Mouse (Mus musculus): ENCODE data around the gene Dnajb13.
A peak's percentile ranks its signal among the peaks of the same experiment; 100 is the strongest.

The Dnajb13 gene

DNA sequence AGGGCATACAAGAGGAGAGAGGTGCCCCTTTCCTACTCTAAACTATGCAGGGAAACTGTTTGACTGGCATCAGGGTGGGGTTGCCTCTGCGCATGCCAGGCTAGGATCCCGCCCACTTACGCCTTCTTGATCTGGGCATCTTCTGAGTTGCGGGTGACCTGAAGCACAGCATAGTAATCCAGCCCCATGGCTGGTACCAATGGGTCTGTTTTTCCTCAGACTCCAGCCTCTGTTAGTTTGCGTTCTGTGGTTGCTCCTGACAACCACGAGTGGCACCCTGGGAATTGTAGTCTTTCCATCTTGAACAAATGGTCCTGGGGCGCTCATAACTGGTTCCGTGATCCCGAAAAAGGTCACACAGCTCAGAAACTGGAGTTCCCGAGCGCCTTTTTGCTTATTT is at the start of gene Dnajb13:
Gene Dnajb13 (minus strand): TSS at position 388 of the 400 bp plus-strand sequence.
- no peak for DNase-seq

DNA sequence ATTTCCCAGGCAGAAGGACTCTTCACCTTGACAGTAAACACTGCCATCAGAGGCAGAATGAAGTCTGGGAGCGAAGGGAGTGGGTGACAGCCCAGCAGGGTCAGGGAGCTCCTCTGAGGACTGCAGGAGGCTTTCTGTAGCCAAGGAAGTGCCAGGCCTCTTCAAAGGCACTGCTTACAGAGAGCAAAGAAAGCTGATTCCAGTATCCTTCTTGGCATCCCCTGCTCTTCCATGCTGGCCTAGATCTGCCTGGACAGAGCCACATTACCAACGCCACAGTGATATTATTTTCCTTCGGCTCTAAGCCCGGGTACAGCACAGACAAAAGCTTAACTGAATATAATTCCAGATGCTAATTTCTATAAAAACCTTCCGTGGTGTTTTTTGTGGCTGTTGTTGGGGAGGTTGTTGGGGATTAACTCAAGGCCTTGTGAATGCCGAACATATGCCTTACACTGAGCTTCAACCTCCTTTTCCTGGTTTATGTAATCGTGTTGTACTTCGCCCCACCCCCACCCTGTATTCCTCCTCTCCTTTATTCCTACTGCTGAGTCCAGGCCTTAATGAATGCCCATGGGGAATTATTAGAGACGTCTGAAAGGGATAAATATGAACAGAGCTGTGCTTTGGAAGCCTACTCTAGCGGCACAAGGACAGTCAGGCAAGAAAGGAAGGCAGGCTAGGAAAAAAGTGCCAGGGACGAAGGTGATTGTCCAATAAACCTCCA is 47.3 kb upstream of the Dnajb13 start:
- no peak for DNase-seq

DNA sequence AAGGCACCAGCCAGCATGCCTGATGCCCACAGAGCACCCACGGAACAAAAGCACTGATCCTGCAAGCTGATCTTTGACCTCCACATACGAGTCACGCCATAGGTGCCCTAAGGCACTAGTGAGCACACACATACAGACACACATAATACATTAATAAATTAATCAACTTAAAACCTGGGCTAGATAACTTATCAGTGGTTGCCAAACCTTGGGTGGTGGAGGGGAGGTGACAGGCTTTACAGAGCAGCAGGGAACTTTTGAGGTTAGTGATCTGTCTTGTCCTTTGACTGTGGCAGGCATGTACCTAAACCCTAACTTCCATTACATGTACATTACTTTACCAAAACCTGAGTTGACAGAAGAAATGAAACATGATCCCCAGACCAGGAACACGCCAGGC is 44.6 kb upstream of the Dnajb13 start:
- no peak for DNase-seq

DNA sequence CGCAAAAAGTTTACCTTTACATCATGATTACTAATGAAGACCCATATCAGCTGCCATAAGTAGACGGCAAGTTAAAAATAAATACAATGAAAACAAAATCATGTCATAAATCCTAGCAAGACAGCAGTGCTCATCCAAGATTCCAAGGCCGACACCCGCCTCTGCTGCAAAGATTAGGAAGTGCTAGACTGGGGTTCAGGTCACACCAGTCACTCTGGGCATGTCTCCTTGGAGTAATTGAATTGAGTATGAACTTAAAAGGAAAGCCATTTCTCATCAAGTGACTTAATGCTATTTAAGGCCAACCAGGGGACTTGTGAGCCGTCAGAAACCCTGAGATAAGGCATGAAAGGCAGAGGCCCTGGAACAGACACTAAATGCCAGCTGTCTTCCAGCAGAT is 42.5 kb upstream of the Dnajb13 start:
- DNase-seq, result no peak

DNA sequence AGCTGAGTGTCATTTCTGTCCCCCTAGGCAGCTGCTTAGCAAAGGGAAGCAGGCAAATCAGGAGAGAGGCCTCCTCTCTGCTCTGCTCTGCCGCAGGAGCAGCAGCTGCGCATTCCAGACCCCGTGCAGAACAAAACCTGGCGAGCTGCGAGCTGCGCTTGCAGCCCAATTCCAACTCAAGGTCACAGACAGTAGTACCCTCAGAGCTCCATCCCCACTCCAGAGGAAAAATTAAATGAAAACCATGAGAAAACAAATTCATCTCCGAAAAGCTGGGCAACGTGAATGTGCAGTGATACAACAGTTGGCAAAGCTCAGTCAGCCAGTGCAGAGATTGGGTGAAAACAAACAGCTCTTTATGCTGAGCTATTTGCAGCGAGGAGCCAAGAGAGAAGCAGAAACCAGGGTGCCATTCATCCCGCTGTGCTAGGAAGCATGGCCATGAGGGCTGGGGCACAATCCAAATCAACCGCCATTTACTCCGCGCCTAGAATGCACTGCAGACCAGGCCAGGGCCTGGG is 40.7 kb upstream of the Dnajb13 start:
- no peak for DNase-seq

DNA sequence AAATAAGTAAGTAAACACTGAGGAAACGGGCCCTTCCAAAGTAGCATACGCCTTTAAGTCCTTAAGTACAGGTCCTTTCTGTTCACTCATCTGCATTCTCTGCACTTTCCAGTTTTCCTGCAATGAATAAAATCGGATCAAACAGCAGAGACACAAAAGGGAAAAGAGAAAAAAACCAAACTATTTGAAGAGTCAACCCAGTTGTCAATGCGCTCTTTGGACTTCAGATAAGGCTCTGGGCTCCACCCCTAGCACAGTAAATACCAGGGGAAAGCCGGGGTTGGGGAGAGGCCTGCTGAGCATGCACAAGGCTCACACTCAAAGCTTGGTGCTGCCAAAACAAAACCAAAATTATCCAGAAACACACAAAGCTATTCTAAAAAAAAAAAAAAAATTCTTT is 40.2 kb upstream of the Dnajb13 start:
- DNase-seq, result no peak

DNA sequence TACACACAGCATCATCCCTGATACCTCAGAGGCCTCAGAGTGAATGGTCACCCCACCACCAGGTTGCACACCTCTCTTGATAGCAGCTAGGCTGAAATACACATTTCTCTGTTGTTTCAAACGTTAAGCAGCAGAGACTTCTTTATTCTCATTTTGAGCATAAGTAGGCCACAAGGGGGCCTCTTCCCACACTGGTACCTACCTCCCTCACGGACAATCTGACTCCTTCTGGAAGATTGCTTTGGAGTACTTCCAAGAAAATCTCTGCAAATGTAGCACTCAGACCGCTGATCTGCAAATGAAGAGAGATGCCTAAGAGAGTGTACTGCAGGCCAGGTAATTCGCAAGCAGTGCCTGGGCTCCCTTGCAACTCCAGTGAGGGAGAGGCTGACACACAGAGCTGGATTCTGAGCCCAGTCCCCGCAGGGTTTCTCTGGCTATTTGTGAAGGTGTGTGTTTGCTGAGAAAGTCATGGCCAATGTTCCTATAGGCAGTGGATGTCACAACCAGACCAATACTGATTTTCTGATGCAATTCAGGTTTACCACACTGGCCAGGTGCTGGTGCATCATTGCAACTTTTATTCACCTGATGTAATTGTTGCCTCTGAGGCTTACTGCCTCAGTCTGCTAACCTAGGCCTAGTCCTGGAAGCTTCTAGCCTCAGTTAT is 35.7 kb upstream of the Dnajb13 start:
- DNase-seq, result peak; percentile 35 to 55

DNA sequence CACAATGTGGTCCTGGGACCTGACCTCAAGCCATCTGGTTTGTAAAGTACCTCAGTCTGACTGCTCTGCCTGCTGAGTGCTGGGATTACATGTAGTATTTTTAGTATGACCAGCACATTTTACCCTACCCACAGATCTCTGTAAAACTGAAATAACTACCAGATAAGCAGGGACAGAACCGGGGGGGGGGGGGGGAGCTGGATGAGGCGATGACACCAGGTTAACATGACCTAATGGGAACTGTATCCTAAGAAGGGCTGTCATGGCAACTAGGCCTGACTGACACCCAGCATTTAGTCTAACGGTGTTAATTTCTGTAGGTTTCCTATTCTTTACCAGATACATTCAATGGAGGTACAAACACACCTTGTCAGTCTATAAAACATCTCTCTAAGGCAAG is 35.0 kb upstream of the Dnajb13 start:
- DNase-seq, result no peak

DNA sequence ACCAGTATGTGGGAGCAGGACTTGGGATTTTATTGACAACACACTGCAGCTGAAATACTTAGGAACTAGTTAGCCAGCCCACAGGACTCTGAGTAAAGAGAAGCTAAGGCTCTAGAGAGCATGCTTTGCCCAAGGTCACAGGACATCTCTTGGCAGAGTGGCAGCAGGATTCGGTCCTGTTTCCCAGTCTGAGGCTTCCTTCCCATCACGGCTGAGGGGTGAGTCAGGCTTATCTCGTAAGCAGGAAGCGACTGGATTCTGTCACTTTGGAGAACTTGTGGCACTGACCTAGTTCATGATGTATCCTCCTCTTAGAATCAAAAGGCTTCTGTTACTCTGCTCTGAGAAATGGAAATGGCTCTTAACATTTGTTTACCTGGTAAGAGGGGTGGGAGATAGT is 32.9 kb upstream of the Dnajb13 start:
- no peak for DNase-seq

DNA sequence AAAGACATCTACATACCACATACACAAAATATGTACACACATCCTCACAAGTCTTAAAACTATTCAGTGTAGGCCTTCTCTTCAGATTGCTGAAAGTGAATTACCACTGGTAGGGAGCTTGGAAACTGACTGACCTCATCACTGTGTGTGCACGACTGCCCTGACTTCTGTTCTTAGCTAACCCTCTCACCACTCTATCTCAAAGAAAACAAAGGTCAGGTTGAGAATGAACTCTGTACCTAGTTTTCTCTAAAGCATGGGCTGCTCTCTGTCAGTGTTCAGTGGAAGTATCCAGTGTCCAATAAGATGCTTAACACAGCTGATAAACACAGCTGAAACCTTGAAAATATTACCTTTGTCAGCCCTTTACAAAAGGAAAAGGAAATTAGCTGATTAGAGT is 29.7 kb upstream of the Dnajb13 start:
- DNase-seq, result no peak

DNA sequence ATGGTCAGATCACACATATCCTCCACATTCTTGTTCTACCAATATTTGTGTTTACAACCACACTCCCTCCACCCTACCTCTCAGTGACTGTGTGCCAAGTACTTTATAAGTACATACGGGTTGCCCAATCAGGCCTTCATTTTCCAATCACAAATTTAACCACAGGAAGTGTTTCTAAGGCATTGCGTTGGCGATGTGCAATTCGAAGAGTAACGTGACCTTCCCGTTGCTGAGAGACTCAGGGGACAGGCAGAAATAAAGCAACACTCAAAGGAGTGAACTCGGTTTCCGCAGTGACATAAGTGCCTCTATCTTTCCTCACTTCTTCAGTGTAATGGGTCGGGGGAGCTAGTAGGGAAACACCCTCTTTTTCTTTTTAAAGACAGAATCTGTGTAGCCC is 24.8 kb upstream of the Dnajb13 start:
- DNase-seq, result no peak

DNA sequence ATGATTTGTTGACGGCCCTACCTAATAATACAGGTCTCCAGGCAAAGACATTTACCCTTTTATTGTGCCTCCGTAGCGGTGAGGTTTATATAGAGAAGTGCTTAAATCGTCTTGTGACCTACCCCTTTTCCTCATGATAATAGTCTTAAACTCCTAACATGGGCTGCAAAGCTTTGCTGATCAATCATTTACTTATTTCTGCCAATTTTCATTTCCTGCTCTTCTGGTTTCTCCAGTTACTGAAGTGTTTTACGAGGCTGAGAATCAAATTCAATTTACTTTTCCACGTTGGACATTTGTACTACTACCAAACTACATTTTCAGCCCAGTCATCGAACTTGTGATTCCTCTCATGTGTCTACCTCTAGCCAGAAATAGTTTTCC is 22.8 kb upstream of the Dnajb13 start:
- no peak for DNase-seq

DNA sequence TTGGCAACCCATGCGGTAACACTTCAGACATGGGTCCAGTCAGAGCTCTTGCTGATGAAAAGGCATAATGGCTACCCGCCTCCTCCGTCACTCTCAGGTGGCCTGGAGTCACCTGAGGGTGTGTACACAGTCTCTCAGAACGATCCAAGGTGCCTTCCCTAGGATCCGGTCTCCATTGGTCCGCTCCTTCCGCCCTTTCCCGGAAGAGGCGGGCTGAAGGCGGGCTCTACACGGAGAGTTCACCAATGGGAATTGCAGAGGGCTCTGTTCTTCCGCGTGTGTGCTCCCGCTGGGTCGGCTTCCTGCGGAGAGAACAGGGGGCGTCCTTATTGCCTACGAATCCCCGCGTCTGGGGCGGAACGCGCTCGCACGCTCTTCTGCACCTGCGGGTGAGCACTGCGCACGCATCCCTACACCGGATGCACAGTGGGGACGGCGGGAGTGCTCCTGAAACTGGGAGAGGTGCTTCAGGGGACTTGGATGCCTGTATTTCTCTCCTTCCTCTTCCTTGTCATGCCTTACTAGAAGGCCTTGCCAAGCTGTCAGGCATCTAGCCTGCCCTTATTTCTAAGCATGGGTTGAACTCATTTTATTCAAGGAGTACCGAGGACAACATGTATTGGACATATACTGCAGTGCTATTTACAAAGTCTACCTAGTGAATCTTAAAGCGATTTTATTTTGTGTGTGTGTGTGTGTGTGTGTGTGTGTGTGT is 22.2 kb upstream of the Dnajb13 start, which contains the start of gene Coa4:
Gene Coa4 (plus strand): TSS at position 268 of the 715 bp plus-strand sequence.
- DNase-seq, result peak; percentile 86 to 92

DNA sequence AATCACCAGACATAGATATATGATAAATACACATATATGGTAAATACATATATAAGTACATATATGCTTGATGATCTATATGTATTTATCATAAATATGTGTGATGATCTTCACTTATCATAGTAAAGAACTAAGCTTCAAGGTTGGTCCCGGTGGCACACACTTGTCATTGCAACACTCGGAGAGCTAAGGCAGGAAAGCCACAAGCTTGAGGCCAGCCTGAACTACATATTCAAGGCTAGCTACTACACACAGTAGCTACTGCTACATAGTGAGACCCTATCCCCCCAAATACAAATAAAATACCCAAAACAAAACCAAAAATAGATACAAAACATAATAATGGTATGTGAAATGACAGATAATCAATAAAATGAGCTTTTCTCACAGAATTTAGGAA is 21.1 kb upstream of the Dnajb13 start:
- no peak for DNase-seq

DNA sequence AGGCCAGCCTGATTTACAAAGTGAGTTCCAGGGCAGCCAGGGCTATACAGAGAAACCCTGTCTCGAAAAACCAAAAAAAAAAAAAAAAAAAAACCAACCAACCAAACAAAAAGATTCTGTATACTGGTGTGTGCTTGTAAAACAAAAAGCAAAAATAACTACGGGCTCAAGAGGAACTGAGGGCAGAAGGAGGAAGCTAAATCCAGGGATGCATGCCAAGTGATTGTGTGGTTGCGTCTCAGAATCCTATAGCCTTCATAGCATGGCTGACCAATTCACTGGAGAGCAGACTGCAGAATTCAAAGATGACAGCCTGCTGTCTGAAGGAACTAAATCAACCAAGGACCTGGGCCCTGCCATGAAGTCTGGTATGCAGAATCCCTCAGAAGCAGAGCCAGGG is 19.5 kb upstream of the Dnajb13 start:
- DNase-seq, result no peak

DNA sequence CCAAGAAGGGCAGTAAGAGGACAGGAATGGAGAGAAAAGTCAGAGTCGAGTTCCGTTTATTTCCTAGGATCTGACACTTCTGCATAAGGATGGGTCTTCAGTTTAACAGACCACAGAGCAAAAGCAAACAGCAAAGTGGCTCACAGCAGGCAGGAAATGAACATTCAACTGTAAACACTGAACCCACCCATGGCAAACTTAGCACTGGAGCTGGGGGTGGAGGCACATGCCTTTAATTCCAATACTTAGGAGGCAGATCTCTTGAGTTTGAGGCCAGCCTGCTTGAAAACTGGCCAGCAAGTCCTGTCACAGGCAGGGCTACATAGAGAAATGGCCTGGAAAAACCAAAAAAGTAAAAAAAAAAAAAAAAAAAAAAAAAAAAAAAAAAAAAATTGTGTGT is 18.7 kb upstream of the Dnajb13 start:
- peak in 1 of 2 experiments; percentile 10 for DNase-seq

DNA sequence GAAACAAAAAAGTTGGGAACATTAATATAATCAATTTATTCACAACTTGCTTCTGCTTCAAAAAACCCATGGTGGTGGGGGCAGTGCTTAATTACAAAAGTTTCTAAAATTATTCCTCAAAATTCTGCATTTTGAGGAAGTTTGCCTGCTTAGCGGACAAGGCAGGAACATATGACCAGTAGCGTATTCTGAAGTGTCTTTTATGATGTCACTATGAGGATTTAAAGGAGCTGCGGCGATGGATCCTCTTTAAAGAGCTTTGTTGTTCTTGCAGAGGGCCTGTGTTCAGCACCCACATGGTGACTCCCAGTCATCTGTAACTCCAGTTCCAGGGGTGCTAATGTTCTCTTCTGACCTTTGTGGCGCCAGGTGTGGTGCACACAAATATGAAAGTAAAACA is 16.0 kb upstream of the Dnajb13 start:
- DNase-seq, result no peak

DNA sequence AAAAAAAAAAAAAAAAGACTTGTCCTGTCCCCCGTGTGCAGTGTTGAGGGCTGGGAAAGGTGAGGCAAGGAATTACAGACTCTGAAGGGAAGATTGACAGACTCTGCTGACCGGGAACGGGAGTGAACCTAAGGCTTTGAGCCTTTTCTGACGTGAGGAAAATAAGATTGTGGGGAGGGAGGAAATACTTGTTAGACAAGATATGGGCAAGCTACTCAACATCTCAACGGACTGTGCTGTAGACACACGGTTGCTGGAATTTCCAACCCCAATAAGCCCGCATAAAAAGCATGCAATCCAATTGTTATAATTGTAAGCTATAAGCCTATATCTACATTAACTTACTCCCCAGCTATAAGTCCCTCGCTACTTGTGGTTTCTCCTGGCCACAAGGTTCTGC is 9.9 kb upstream of the Dnajb13 start:
- no peak for DNase-seq

DNA sequence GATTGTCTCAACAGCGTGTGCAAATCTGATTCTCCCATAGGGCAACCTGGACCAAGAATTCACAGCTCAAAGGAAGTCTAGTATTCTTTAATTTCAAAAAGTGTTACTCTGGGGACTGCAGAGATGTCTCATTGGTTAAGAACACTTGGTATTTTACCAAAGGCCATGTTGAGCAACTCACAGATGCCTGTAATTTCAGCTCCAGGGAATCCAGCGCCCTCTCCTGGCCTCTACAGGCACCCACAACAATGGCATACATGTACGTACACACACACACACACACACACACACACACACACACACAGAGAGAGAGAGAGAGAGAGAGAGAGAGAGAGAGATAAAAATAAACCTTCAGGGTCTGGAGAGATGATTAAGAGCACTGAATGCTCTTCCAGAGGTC is 7.5 kb upstream of the Dnajb13 start:
- no peak for DNase-seq

DNA sequence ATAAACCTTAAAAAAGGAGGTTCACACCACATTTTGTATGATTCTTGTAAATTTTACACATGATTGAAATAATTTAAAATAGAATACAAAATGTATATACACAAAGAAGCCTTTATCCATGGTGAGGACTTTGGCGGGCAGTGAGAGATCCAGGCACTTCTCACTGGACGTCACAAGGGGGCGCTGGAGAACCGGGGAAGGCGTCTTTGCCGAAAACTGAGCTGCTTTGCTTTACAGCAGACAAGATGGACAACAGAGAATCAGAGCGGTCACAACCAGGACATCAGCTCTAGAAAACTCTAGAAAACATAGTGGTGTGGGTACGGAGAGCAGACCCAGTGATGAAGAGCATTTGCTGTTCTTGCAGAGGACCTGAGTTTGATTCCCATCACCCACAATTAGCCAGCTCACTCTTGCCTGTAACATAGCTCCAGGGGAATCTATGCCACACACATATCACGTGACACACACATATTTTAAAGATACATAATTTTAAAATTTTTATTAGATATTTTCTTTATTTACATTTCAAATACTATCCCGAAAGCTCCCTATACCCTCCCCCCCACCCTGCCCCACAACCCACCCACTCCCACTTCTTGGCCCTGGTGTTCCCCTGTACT is 6.0 kb upstream of the Dnajb13 start:
- peak; percentile 89 to 91 for DNase-seq

DNA sequence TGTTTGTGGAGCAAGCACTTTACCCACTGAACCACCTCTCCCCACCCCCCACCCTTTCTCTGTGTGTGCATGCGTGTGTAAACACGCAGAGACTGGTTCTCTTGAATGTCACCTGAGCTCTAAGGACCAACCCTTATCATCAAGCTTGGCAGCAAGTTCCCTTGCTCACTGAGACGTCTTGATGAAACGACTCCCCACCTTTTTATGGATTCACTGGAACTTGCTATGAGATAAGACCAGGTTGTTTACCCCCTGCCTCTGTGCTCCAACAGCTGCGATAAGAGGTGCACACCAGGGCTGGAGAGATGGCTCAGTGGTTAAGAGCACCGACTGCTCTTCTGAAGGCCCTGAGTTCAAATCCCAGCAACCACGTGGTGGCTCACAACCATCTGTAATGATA is 5.4 kb upstream of the Dnajb13 start:
- DNase-seq, result no peak

DNA sequence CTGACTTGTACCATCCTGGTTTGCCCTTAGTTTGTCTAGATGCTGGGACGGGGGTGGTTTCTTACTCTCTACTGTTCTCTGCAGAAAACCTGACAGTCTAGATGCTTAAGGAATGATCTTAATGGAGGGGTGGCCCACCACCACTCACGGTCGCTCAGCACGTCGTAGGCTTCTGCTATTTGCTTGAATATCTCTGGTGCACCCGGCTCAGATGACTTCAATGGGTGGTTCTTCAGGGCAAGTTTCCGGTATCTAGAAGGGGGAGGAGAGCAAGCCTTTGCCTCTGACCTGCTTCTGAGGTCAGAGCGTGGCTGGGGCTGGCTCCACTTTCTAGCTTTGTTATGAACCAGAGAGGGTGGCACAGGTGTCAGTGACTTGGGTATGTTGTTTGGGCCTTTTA is 3.2 kb downstream of the Dnajb13 start:
- no peak for DNase-seq

DNA sequence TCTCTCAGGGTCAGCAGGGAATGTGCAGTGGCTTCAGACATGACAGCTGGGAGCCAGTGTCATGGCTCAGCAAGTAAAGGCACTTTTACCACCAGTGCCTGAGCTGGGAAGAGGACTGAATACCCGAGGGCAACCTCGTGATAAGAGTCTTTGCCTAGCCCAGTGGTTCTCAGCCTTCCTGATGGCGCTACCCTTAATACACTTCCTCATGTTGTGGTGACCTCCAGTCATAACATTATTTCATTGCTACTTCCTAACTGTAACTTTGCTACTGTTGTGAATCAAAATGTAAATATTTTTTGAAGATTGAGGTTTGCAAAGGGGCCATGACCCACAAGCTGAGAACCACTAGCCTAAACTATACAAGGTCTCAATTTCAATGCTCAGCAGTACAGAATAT is 6.1 kb downstream of the Dnajb13 start:
- no peak for DNase-seq
